Mouse (Mus musculus): ENCODE data around the gene Ldhc. TPM values are rescaled to one million over a fixed set of nuclear protein-coding genes. Genes with fewer than 3 reads are reported as not detected.

The Ldhc gene
- polyA plus RNA-seq, 1 experiment from 2014 or later = 0.12 TPM

GRCm38 (mm10) chr7:46834994-46835610, 25.9 kb upstream of the Ldhc start:
- WGBS = 42% methylated on average over 12 of the region's 14 CpGs
- no peak for ATAC-seq (replicated peaks; ENCODE audit: low FRiP score)
- Histone ChIP-seq H3K9me3 (replicated peaks) (no peaks in the 10 kb centered on the region), H3K27me3 (no peaks in the 10 kb centered on the region), H3K4me1 (peaks cover 52% of the 10 kb centered on the region), H3K27ac (0 out of 2 replicates have a peak overlapping the region, but pooled peaks have one; percentile 2), H3K4me2 (no peak overlapping the region), H3K4me3 (replicated peaks) (no peak overlapping the region), H3K9ac (no peak overlapping the region), H3K36me3 (no peaks in the 10 kb centered on the region)

GRCm38 (mm10) chr7:46836357-46836756, 24.6 kb upstream of the Ldhc start:
- ATAC-seq (replicated peaks; ENCODE audit: low FRiP score) = no peak
- Histone ChIP-seq H3K9ac (no peak overlapping the region), H3K9me3 (replicated peaks) (no peaks in the 10 kb centered on the region), H3K4me2 (no peak overlapping the region), H3K4me3 (replicated peaks) (no peak overlapping the region), H3K27me3 (peaks cover 5% of the 10 kb centered on the region; the same call in 1 of the 2 replicates), H3K4me1 (peaks cover 51% of the 10 kb centered on the region), H3K36me3 (no peaks in the 10 kb centered on the region), H3K27ac (no peak overlapping the region)
- WGBS = 89% methylated on average over 5 of the region's 5 CpGs

- Histone ChIP-seq H3K4me2 (no peak overlapping the region), H3K4me3 (replicated peaks) (no peak overlapping the region), H3K36me3 (no peaks in the 10 kb centered on the region), H3K9ac (no peak overlapping the region), H3K27me3 (peaks cover 8% of the 10 kb centered on the region; the same call in 1 of the 2 replicates), H3K9me3 (replicated peaks) (no peaks in the 10 kb centered on the region), H3K27ac (no peak overlapping the region), H3K4me1 (peaks cover 53% of the 10 kb centered on the region)
- no peak for ATAC-seq (replicated peaks; ENCODE audit: low FRiP score)
- 55% methylated on average over 5 of the region's 5 CpGs for WGBS
Measured at GRCm38 (mm10) chr7:46837073-46837472, 23.9 kb upstream of the Ldhc start.

GRCm38 (mm10) chr7:46838104-46838671, 22.8 kb upstream of the Ldhc start:
- peak; percentile 67 for ATAC-seq (replicated peaks; ENCODE audit: low FRiP score)
- Histone ChIP-seq H3K9me3 (replicated peaks) (no peaks in the 10 kb centered on the region), H3K4me1 (peaks cover 52% of the 10 kb centered on the region), H3K4me2 (peak overlapping the region; percentile 40), H3K36me3 (no peaks in the 10 kb centered on the region), H3K9ac (no peak overlapping the region), H3K4me3 (replicated peaks) (no peak overlapping the region; the same call in 1 of the 2 replicates), H3K27me3 (peaks cover 8% of the 10 kb centered on the region; the same call in 1 of the 2 replicates), H3K27ac (peak overlapping the region; percentile 87)
- 4% methylated on average over 8 of the region's 9 CpGs for WGBS

GRCm38 (mm10) chr7:46838891-46839302, 22.1 kb upstream of the Ldhc start:
- Histone ChIP-seq H3K9ac (no peak overlapping the region), H3K4me1 (peaks cover 46% of the 10 kb centered on the region)
- ATAC-seq (replicated peaks; ENCODE audit: low FRiP score) = peak; percentile 70

GRCm38 (mm10) chr7:46839446-46839845, 21.6 kb upstream of the Ldhc start:
- 40% methylated on average over 7 of the region's 7 CpGs for WGBS
- Histone ChIP-seq H3K4me2 (0 out of 2 replicates have a peak overlapping the region, but pooled peaks have one; percentile 40), H3K27ac (peak overlapping the region; percentile 87), H3K4me1 (peaks cover 46% of the 10 kb centered on the region), H3K9ac (no peak overlapping the region), H3K36me3 (no peaks in the 10 kb centered on the region), H3K9me3 (replicated peaks) (no peaks in the 10 kb centered on the region), H3K4me3 (replicated peaks) (no peak overlapping the region), H3K27me3 (peaks cover 8% of the 10 kb centered on the region; the same call in 1 of the 2 replicates)
- ATAC-seq (replicated peaks; ENCODE audit: low FRiP score) = peak; percentile 15; the same call in 1 of the 2 replicates

More at GRCm38 (mm10) chr7:46838891-46839302, 22.1 kb upstream of the Ldhc start:
- no peaks in the 10 kb centered on the region for H3K36me3 ChIP-seq
- no peak overlapping the region for H3K4me3 ChIP-seq (replicated peaks)
- H3K4me2 ChIP-seq = peak overlapping the region; percentile 40
- H3K27me3 ChIP-seq = peaks cover 8% of the 10 kb centered on the region; the same call in 1 of the 2 replicates
- peak overlapping the region; percentile 87 for H3K27ac ChIP-seq
- WGBS = 7% methylated on average over 8 of the region's 8 CpGs
- no peaks in the 10 kb centered on the region for H3K9me3 ChIP-seq (replicated peaks)

GRCm38 (mm10) chr7:46839861-46840260, 21.1 kb upstream of the Ldhc start:
- Histone ChIP-seq H3K9me3 (replicated peaks) (no peaks in the 10 kb centered on the region), H3K4me1 (peaks cover 49% of the 10 kb centered on the region), H3K4me3 (replicated peaks) (no peak overlapping the region), H3K4me2 (no peak overlapping the region), H3K27ac (peak overlapping the region; percentile 87), H3K36me3 (no peaks in the 10 kb centered on the region), H3K9ac (no peak overlapping the region), H3K27me3 (peaks cover 8% of the 10 kb centered on the region; the same call in 1 of the 2 replicates)
- 86% methylated on average over 5 of the region's 5 CpGs for WGBS
- no peak for ATAC-seq (replicated peaks; ENCODE audit: low FRiP score)

- WGBS = 67% methylated on average over 4 of the region's 4 CpGs
- Histone ChIP-seq H3K27me3 (peaks cover 8% of the 10 kb centered on the region; the same call in 1 of the 2 replicates), H3K4me1 (peaks cover 50% of the 10 kb centered on the region), H3K9me3 (replicated peaks) (no peaks in the 10 kb centered on the region), H3K36me3 (no peaks in the 10 kb centered on the region), H3K4me2 (no peak overlapping the region), H3K9ac (no peak overlapping the region), H3K4me3 (replicated peaks) (no peak overlapping the region), H3K27ac (peak overlapping the region; percentile 87; the same call in 1 of the 2 replicates)
- no peak for ATAC-seq (replicated peaks; ENCODE audit: low FRiP score)
Measured at GRCm38 (mm10) chr7:46840326-46840725, 20.7 kb upstream of the Ldhc start.

GRCm38 (mm10) chr7:46840787-46841525, 20.0 kb upstream of the Ldhc start, which contains the start of gene Ldha:
Gene Ldha (plus strand): TSS chr7:46841475.
- H3K4me1 ChIP-seq = peaks cover 47% of the 10 kb centered on the region
- 35% methylated on average over 6 of the region's 6 CpGs for WGBS
- no peak for ATAC-seq (replicated peaks; ENCODE audit: low FRiP score)
- H3K27ac ChIP-seq = peak within 1 kb of the TSS; percentile 87; the same call in 1 of the 2 replicates
- H3K9me3 ChIP-seq (replicated peaks) = no peaks in the 10 kb centered on the region
- H3K36me3 ChIP-seq = no peaks in the 10 kb centered on the region
- H3K27me3 ChIP-seq = peaks cover 8% of the 10 kb centered on the region; the same call in 1 of the 2 replicates
- no peak within 1 kb of the TSS for H3K4me3 ChIP-seq (replicated peaks)
- no peak within 1 kb of the TSS for H3K4me2 ChIP-seq
- no peak within 1 kb of the TSS for H3K9ac ChIP-seq

DNA sequence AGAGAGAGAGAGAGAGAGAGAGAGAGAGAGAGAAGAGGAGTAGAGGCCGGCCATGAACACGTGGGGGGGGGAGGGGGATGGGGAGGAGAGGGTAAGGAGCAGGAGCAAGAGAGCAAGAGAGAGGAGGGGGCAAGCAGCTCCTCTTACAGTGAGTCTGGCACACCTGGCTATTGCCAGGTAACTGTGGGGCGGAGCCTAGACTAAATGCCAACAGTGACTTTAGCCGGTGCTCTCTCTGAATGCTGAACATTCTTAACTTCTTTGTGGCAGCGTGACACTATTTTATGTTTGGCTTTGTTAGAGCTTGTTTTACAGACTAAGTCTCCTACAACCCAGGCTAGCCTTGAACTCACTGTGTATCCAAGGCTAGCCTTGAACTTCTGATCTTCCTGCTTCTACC, 18.7 kb upstream of the Ldhc start:
- WGBS = 43% methylated on average over 5 of the region's 5 CpGs
- H3K36me3 ChIP-seq = peaks cover 2% of the 10 kb centered on the region; the same call in 1 of the 2 replicates
- H3K9me3 ChIP-seq (replicated peaks) = no peaks in the 10 kb centered on the region
- H3K27me3 ChIP-seq = peaks cover 8% of the 10 kb centered on the region; the same call in 1 of the 2 replicates
- no peak overlapping the region for H3K9ac ChIP-seq
- no peak overlapping the region for H3K4me2 ChIP-seq
- H3K4me3 ChIP-seq (replicated peaks) = no peak overlapping the region
- ATAC-seq (replicated peaks; ENCODE audit: low FRiP score) = no peak
- H3K27ac ChIP-seq = no peak overlapping the region
- peaks cover 51% of the 10 kb centered on the region for H3K4me1 ChIP-seq

- H3K27ac ChIP-seq = no peak overlapping the region
- peaks cover 43% of the 10 kb centered on the region for H3K4me1 ChIP-seq
- WGBS = 83% methylated on average over 4 of the region's 4 CpGs
- H3K9me3 ChIP-seq (replicated peaks) = no peaks in the 10 kb centered on the region
- H3K27me3 ChIP-seq = peaks cover 8% of the 10 kb centered on the region; the same call in 1 of the 2 replicates
- H3K4me3 ChIP-seq (replicated peaks) = no peak overlapping the region
- H3K4me2 ChIP-seq = no peak overlapping the region
- no peak for ATAC-seq (replicated peaks; ENCODE audit: low FRiP score)
- peaks cover 14% of the 10 kb centered on the region for H3K36me3 ChIP-seq
- H3K9ac ChIP-seq = no peak overlapping the region
Measured at GRCm38 (mm10) chr7:46843576-46843975, 17.4 kb upstream of the Ldhc start.
